ENCODE assay signal across 10 mouse cellular contexts in genomic region chr13:29274296-29274695, GRCm38 (mm10).
A peak's percentile ranks its signal among the peaks of the same experiment; 100 is the strongest.
DNase-seq lines count a peak whose midpoint lies in the region; ATAC-seq lines count a peak whose summit lies in the region.
"Had no signal": no experiment of that assay in that cellular context is flagged by ENCODE, and none has a peak within 500 bp of the region (broad histone marks: within the 10 kb centered on the region; RNA-seq: fewer than 3 reads in every experiment).

No protein-coding gene starts in this region.

- H3K9me3 ChIP-seq in hindbrain, embryonic 12.5 days (replicated peaks), result no peaks in the 10 kb centered on the region
- H3K9me3 ChIP-seq: liver, embryonic 15.5 days had no signal

- WGBS in hindbrain, embryonic 12.5 days, result 57% methylated on average over 11 of the region's 11 CpGs

- no peak overlapping the region for H3K4me3 ChIP-seq in hindbrain, embryonic 12.5 days
- H3K4me3 ChIP-seq: liver, embryonic 15.5 days had no signal

- peaks cover 15% of the 10 kb centered on the region for H3K4me1 ChIP-seq in hindbrain, embryonic 12.5 days
- H3K4me1 ChIP-seq: liver, embryonic 15.5 days had no signal

- H3K9ac ChIP-seq in hindbrain, embryonic 12.5 days, result no peak overlapping the region
- H3K9ac ChIP-seq: liver, embryonic 15.5 days had no signal

- no peaks in the 10 kb centered on the region for H3K36me3 ChIP-seq in hindbrain, embryonic 12.5 days
- H3K36me3 ChIP-seq: liver, embryonic 15.5 days had no signal

- peak; percentile 71 for ATAC-seq in hindbrain, embryonic 12.5 days (ENCODE audit: low FRiP score)

- intact Hi-C loops in heart, postnatal 36 days (cut with DNase I), result no loop called here
- intact Hi-C loops in left cerebral cortex, postnatal 4 days (cut with DNase I), result no loop called here

- H3K27ac ChIP-seq in hindbrain, embryonic 12.5 days, result no peak overlapping the region
- H3K27ac ChIP-seq: liver, embryonic 15.5 days had no signal

- peak; percentile 18 for DNase-seq in heart, adult 11 months
- no peak for DNase-seq in heart, postnatal 36 days
- peak; percentile 84 for DNase-seq in left cerebral cortex, postnatal 4 days
- peak; percentile 27 for DNase-seq in right cerebral cortex, postnatal 25 days
- no peak for DNase-seq in adrenal gland, adult (ENCODE audit: inconsistent age in 2 of 2, low spot score in 1 of 2)
- no peak for DNase-seq in spleen, postnatal 36 days (ENCODE audit: low spot score in 2 of 2)
- no peak for DNase-seq in urinary bladder, postnatal 25 days (ENCODE audit: low spot score)
- DNase-seq: heart, postnatal 10 days had no signal

- H3K4me2 ChIP-seq in hindbrain, embryonic 12.5 days (replicated peaks), result no peak overlapping the region
- H3K4me2 ChIP-seq: liver, embryonic 15.5 days had no signal

- no peaks in the 10 kb centered on the region for H3K27me3 ChIP-seq in hindbrain, embryonic 12.5 days
- H3K27me3 ChIP-seq: liver, embryonic 15.5 days had no signal

Comparison
In these comparisons a context has a peak if more than half of its experiments do, and no peak if none do; other contexts are left out.
1. DNase-seq: peak in heart, adult 11 months (single experiment), left cerebral cortex, postnatal 4 days (single experiment) and right cerebral cortex, postnatal 25 days (single experiment); none in heart, postnatal 36 days (0 of 2), adrenal gland, adult (0 of 2), spleen, postnatal 36 days (0 of 2) and urinary bladder, postnatal 25 days (single experiment).